In the genomic region with DNA sequence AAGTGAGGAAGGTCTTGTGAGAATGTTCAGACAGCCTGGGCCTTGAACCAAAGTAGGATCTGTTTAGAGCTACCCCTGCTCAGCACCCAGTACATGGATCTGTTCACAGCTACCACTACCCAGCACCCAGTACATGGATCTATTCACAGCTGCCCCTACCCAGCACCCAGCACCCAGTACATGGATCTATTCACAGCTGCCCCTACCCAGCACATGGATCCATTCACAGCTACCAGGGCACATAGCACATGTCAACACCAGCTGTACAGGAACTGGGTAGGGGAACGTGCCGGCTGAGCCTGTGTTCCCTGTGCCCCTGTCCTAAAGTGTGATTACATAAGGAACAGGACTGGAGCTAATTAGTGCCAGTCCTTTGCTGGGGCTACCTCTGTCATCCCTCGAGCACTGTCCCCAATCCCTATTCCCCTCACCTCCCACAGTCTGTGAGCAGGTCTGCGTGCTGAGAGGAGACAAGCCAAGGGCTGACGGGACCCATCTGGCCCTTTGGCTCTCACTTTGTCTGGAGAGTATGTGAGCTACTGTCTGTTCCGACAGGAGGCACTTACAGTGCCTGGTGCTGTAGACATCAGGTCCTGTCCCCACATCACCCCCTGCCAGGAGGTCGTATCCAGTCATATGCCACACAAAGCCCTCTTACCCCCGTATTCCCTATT, we compare ENCODE assay signal across 13 mouse cellular contexts. TPM values are rescaled to one million over a fixed set of nuclear protein-coding genes. Genes with fewer than 3 reads are reported as not detected.
DNase-seq lines count a peak whose midpoint lies in the region; ATAC-seq and TF ChIP-seq lines count a peak whose summit lies in the region.
"Had no signal": no experiment of that assay in that cellular context is flagged by ENCODE, and none has a peak within 500 bp of the region (broad histone marks: within the 10 kb centered on the region; RNA-seq: fewer than 3 reads in every experiment).

No protein-coding gene starts in this region.

- peaks cover 74% of the 10 kb centered on the region for H3K4me1 ChIP-seq in cerebellum, adult 2 months (ENCODE audit: control insufficient read depth, insufficient read depth, low read length)
- H3K4me1 ChIP-seq in limb, embryonic 13.5 days: peaks cover 53% of the 10 kb centered on the region
- H3K4me1 ChIP-seq in midbrain, embryonic 16.5 days (ENCODE audit: control insufficient read depth, insufficient read depth, low read length): peaks cover 15% of the 10 kb centered on the region

- 0 out of 2 replicates have a peak, but pooled peaks have one; percentile 9 for TF ChIP-seq CTCF in cerebellum, adult 2 months (IDR thresholded peaks at IDR 0.05; ENCODE audit: borderline replicate concordance, insufficient read depth, low read depth, low read length)

- 6% methylated on average over 8 of the region's 8 CpGs for WGBS in cerebellum, adult 2 months
- WGBS in limb, embryonic 13.5 days: 65% methylated on average over 8 of the region's 8 CpGs
- 79% methylated on average over 8 of the region's 8 CpGs for whole genome bisulfite sequencing in midbrain, embryonic 16.5 days

- H3K27me3 ChIP-seq in cerebellum, adult 2 months (ENCODE audit: control insufficient read depth, insufficient read depth, low read length): no peaks in the 10 kb centered on the region
- H3K27me3 ChIP-seq in limb, embryonic 13.5 days: peaks cover 30% of the 10 kb centered on the region
- H3K27me3 ChIP-seq in midbrain, embryonic 16.5 days (ENCODE audit: control insufficient read depth, insufficient read depth, low read depth, low read length): peaks cover 14% of the 10 kb centered on the region

- H3K4me3 ChIP-seq in cerebellum, adult 2 months (replicated peaks; ENCODE audit: insufficient read depth, low read depth, low read length): no peak overlapping the region
- H3K4me3 ChIP-seq in limb, embryonic 13.5 days: no peak overlapping the region
- H3K4me3 ChIP-seq in midbrain, embryonic 16.5 days (ENCODE audit: low read depth, low read length): no peak overlapping the region
- H3K4me3 ChIP-seq: hindbrain, embryonic 13.5 days had no signal

- 0 out of 2 replicates have a peak overlapping the region, but pooled peaks have one; percentile 32 for H3K27ac ChIP-seq in cerebellum, adult 2 months (ENCODE audit: insufficient read depth, low read length)
- no peak overlapping the region for H3K27ac ChIP-seq in limb, embryonic 13.5 days
- H3K27ac ChIP-seq in midbrain, embryonic 16.5 days (ENCODE audit: low read length): no peak overlapping the region
- H3K27ac ChIP-seq: hindbrain, embryonic 13.5 days had no signal

- no peak overlapping the region for H3K9ac ChIP-seq in limb, embryonic 13.5 days
- no peak overlapping the region for H3K9ac ChIP-seq in midbrain, embryonic 16.5 days (ENCODE audit: low read depth, low read length)
- H3K9ac ChIP-seq: hindbrain, embryonic 13.5 days had no signal

- TF ChIP-seq POLR2A in cerebellum, adult 2 months (IDR thresholded peaks at IDR 0.05; ENCODE audit: borderline replicate concordance, insufficient read depth, low read length): no peak

- no peaks in the 10 kb centered on the region for H3K36me3 ChIP-seq in limb, embryonic 13.5 days
- H3K36me3 ChIP-seq in midbrain, embryonic 16.5 days (ENCODE audit: control insufficient read depth, insufficient read depth, low read length): no peaks in the 10 kb centered on the region
- H3K36me3 ChIP-seq: hindbrain, embryonic 13.5 days had no signal

- no peak for ATAC-seq in limb, embryonic 13.5 days (ENCODE audit: low FRiP score, low read depth)
- no peak for ATAC-seq in midbrain, embryonic 16.5 days
- no peak for ATAC-seq in megakaryocyte-erythroid progenitor cell, adult 5-6 weeks (replicated peaks; ENCODE audit: low FRiP score, low TSS enrichment, poor library complexity, severe bottlenecking)

- peak; percentile 23 for DNase-seq in kidney, postnatal 10 days
- no peak for DNase-seq in kidney, adult 11 months
- peak; percentile 33 for DNase-seq in retina, postnatal 1 day
- DNase-seq in retina, embryonic 14.5 days (ENCODE audit: low spot score): no peak
- DNase-seq in cerebellum, adult 2 months: peak; percentile 88 to 93
- DNase-seq: adrenal gland, adult 2 months; embryo, embryonic 11 days; right cerebral cortex, postnatal 14 days had no signal

- H3K9me3 ChIP-seq in limb, embryonic 13.5 days: no peaks in the 10 kb centered on the region
- H3K9me3 ChIP-seq in midbrain, embryonic 16.5 days (replicated peaks; ENCODE audit: control insufficient read depth, low read length, poor library complexity, severe bottlenecking): no peaks in the 10 kb centered on the region
- H3K9me3 ChIP-seq: G1E; hindbrain, embryonic 13.5 days had no signal

- 0 out of 2 replicates have a peak overlapping the region, but pooled peaks have one; percentile 14 for H3K4me2 ChIP-seq in limb, embryonic 13.5 days (replicated peaks)
- no peak overlapping the region for H3K4me2 ChIP-seq in midbrain, embryonic 16.5 days (ENCODE audit: low read length)
- H3K4me2 ChIP-seq: hindbrain, embryonic 13.5 days had no signal

RNA-seq across cellular contexts. Expression of gene Inf2, which starts 2.1 kb away (rescaled TPM):
- polyA plus RNA-seq in cerebellum, adult 2 months (2012; rRNA removed): 34.9 and 41.8 TPM in 2 replicates
- polyA plus RNA-seq in limb, embryonic 13.5 days (2015; fragmentation: Nextera tagmentation; extraction: Ambion mirVana): 4.2 and 5.5 TPM in 2 replicates
- 0.53 and 0.67 TPM in 2 replicates for polyA plus RNA-seq in midbrain, embryonic 16.5 days (2015; fragmentation: Nextera tagmentation; extraction: Ambion mirVana)
- total RNA-seq in megakaryocyte-erythroid progenitor cell, adult 5-6 weeks (2014; fragmentation: Nextera tagmentation): 10.8 and 11.3 TPM in 2 replicates
- total RNA-seq in megakaryocyte-erythroid progenitor cell, adult 5-6 weeks (2017): 2.4 and 4.6 TPM in 2 replicates

RNA-seq across cellular contexts. Expression of gene Adssl1, which starts 29.1 kb away (rescaled TPM):
- polyA plus RNA-seq in cerebellum, adult 2 months (2012; rRNA removed): 69.3 and 72.0 TPM in 2 replicates
- 12.8 and 14.7 TPM in 2 replicates for polyA plus RNA-seq in limb, embryonic 13.5 days (2015; fragmentation: Nextera tagmentation; extraction: Ambion mirVana)
- polyA plus RNA-seq in midbrain, embryonic 16.5 days (2015; fragmentation: Nextera tagmentation; extraction: Ambion mirVana): 4.0 and 4.2 TPM in 2 replicates
- total RNA-seq in megakaryocyte-erythroid progenitor cell, adult 5-6 weeks (2014; fragmentation: Nextera tagmentation): 3.7 and 6.2 TPM in 2 replicates
- total RNA-seq in megakaryocyte-erythroid progenitor cell, adult 5-6 weeks (2017): 5.0 and 5.8 TPM in 2 replicates
- total RNA-seq: G1E had no signal

RNA-seq across cellular contexts. Expression of gene Siva1, which starts 53.8 kb away (rescaled TPM):
- polyA plus RNA-seq in cerebellum, adult 2 months (2012; rRNA removed): 33.6 and 34.6 TPM in 2 replicates
- 246 and 251 TPM in 2 replicates for polyA plus RNA-seq in limb, embryonic 13.5 days (2015; fragmentation: Nextera tagmentation; extraction: Ambion mirVana)
- 41.7 and 44.1 TPM in 2 replicates for polyA plus RNA-seq in midbrain, embryonic 16.5 days (2015; fragmentation: Nextera tagmentation; extraction: Ambion mirVana)
- 168 and 170 TPM in 2 replicates for total RNA-seq in megakaryocyte-erythroid progenitor cell, adult 5-6 weeks (2014; fragmentation: Nextera tagmentation)
- 169 and 202 TPM in 2 replicates for total RNA-seq in megakaryocyte-erythroid progenitor cell, adult 5-6 weeks (2017)

Comparison
In these comparisons a context has a peak if more than half of its experiments do, and no peak if none do; other contexts are left out.
1. DNase-seq: peak in kidney, postnatal 10 days (single experiment), retina, postnatal 1 day (single experiment) and cerebellum, adult 2 months (2 of 2); none in kidney, adult 11 months (single experiment) and retina, embryonic 14.5 days (single experiment).